Mouse (Mus musculus): Measurements from ENCODE around the gene 9430015G10Rik. TPM values are rescaled to one million over a fixed set of nuclear protein-coding genes. Genes with fewer than 3 reads are reported as not detected.
A peak's percentile ranks its signal among the peaks of the same experiment; 100 is the strongest.

9430015G10Rik gene
- 40.3 and 43.8 TPM in 2 replicates for polyA plus RNA-seq (2015; fragmentation: Nextera tagmentation; extraction: Ambion mirVana)

- under 1% methylated on average over 60 of the region's 60 CpGs for WGBS
- Histone ChIP-seq H3K4me1 (peaks cover 7% of the 10 kb centered on the region), H3K4me3 (peak within 1 kb of the TSS; percentile 83), H3K27ac (peak within 1 kb of the TSS; percentile 92), H3K4me2 (peak within 1 kb of the TSS; percentile 69), H3K36me3 (no peaks in the 10 kb centered on the region), H3K9me3 (no peaks in the 10 kb centered on the region), H3K27me3 (no peaks in the 10 kb centered on the region), H3K9ac (peak within 1 kb of the TSS; percentile 92)
- ATAC-seq (ENCODE audit: insufficient number of reproducible peaks, insufficient read depth, low FRiP score, low TSS enrichment, low read depth): peak; percentile 97
Observed at GRCm38 (mm10) chr4:156109570-156110331, at the start of gene 9430015G10Rik. Gene 9430015G10Rik, plus strand, starts transcription at chr4:156109982.

GRCm38 (mm10) chr4:156063861-156064509 is 45.8 kb upstream of the 9430015G10Rik start:
- no peak overlapping the region for H3K9ac ChIP-seq
- no peak overlapping the region for H3K4me2 ChIP-seq
- H3K36me3 ChIP-seq: no peaks in the 10 kb centered on the region
- no peaks in the 10 kb centered on the region for H3K9me3 ChIP-seq
- peak overlapping the region; percentile 36 for H3K27ac ChIP-seq
- H3K4me1 ChIP-seq: 0 out of 2 replicates have a peak, but pooled peaks cover 4% of the 10 kb centered on the region
- WGBS: 9% methylated on average over 4 of the region's 4 CpGs
- ATAC-seq (ENCODE audit: insufficient number of reproducible peaks, insufficient read depth, low FRiP score, low TSS enrichment, low read depth): no peak
- H3K4me3 ChIP-seq: no peak overlapping the region
- no peaks in the 10 kb centered on the region for H3K27me3 ChIP-seq

GRCm38 (mm10) chr4:156064510-156064897 is 45.3 kb upstream of the 9430015G10Rik start:
- Histone ChIP-seq H3K4me3 (no peak overlapping the region), H3K36me3 (no peaks in the 10 kb centered on the region), H3K4me1 (0 out of 2 replicates have a peak, but pooled peaks cover 4% of the 10 kb centered on the region), H3K9ac (no peak overlapping the region), H3K27ac (peak overlapping the region; percentile 36; the same call in 1 of the 2 replicates), H3K27me3 (no peaks in the 10 kb centered on the region), H3K4me2 (no peak overlapping the region), H3K9me3 (no peaks in the 10 kb centered on the region)
- no peak for ATAC-seq (ENCODE audit: insufficient number of reproducible peaks, insufficient read depth, low FRiP score, low TSS enrichment, low read depth)
- WGBS: 82% methylated on average over 9 of the region's 9 CpGs

- Histone ChIP-seq H3K9ac (no peak overlapping the region), H3K27me3 (no peaks in the 10 kb centered on the region), H3K36me3 (no peaks in the 10 kb centered on the region), H3K27ac (no peak overlapping the region), H3K4me2 (no peak overlapping the region), H3K4me3 (no peak overlapping the region), H3K9me3 (no peaks in the 10 kb centered on the region), H3K4me1 (peaks cover 8% of the 10 kb centered on the region)
- ATAC-seq (ENCODE audit: insufficient number of reproducible peaks, insufficient read depth, low FRiP score, low TSS enrichment, low read depth): no peak
- 81% methylated on average over 10 of the region's 10 CpGs for WGBS
Observed at GRCm38 (mm10) chr4:156065156-156065894, 44.5 kb upstream of the 9430015G10Rik start.

GRCm38 (mm10) chr4:156067256-156067949 is 42.4 kb upstream of the 9430015G10Rik start:
- H3K27me3 ChIP-seq: no peaks in the 10 kb centered on the region
- no peaks in the 10 kb centered on the region for H3K9me3 ChIP-seq
- no peak overlapping the region for H3K4me3 ChIP-seq
- no peaks in the 10 kb centered on the region for H3K36me3 ChIP-seq
- no peak overlapping the region for H3K4me2 ChIP-seq
- ATAC-seq (ENCODE audit: insufficient number of reproducible peaks, insufficient read depth, low FRiP score, low TSS enrichment, low read depth): no peak
- no peak overlapping the region for H3K9ac ChIP-seq
- H3K27ac ChIP-seq: no peak overlapping the region
- peaks cover 14% of the 10 kb centered on the region for H3K4me1 ChIP-seq
- WGBS: 70% methylated on average over 5 of the region's 5 CpGs

GRCm38 (mm10) chr4:156069701-156070100 is 40.1 kb upstream of the 9430015G10Rik start:
- peaks cover 14% of the 10 kb centered on the region for H3K4me1 ChIP-seq
- H3K36me3 ChIP-seq: no peaks in the 10 kb centered on the region
- no peak for ATAC-seq (ENCODE audit: insufficient number of reproducible peaks, insufficient read depth, low FRiP score, low TSS enrichment, low read depth)
- H3K27me3 ChIP-seq: no peaks in the 10 kb centered on the region
- H3K27ac ChIP-seq: peak overlapping the region; percentile 74; the same call in 1 of the 2 replicates
- H3K9ac ChIP-seq: no peak overlapping the region
- no peak overlapping the region for H3K4me3 ChIP-seq
- H3K4me2 ChIP-seq: no peak overlapping the region
- WGBS: 82% methylated on average over 8 of the region's 8 CpGs
- H3K9me3 ChIP-seq: no peaks in the 10 kb centered on the region

- Histone ChIP-seq H3K27ac (peak overlapping the region; percentile 74), H3K9ac (no peak overlapping the region)
- ATAC-seq (ENCODE audit: insufficient number of reproducible peaks, insufficient read depth, low FRiP score, low TSS enrichment, low read depth): no peak
Observed at GRCm38 (mm10) chr4:156070276-156070675, 39.5 kb upstream of the 9430015G10Rik start.

GRCm38 (mm10) chr4:156070716-156071115 is 39.1 kb upstream of the 9430015G10Rik start:
- H3K27ac ChIP-seq: peak overlapping the region; percentile 74
- 31% methylated on average over 2 of the region's 2 CpGs for WGBS
- H3K27me3 ChIP-seq: no peaks in the 10 kb centered on the region
- H3K4me1 ChIP-seq: peaks cover 14% of the 10 kb centered on the region
- no peaks in the 10 kb centered on the region for H3K9me3 ChIP-seq
- H3K4me3 ChIP-seq: no peak overlapping the region
- no peaks in the 10 kb centered on the region for H3K36me3 ChIP-seq
- H3K4me2 ChIP-seq: no peak overlapping the region
- no peak overlapping the region for H3K9ac ChIP-seq
- peak; percentile 39; the same call in 1 of the 2 replicates for ATAC-seq (ENCODE audit: insufficient number of reproducible peaks, insufficient read depth, low FRiP score, low TSS enrichment, low read depth)

More at GRCm38 (mm10) chr4:156070276-156070675, 39.5 kb upstream of the 9430015G10Rik start:
- Histone ChIP-seq H3K4me3 (no peak overlapping the region), H3K9me3 (no peaks in the 10 kb centered on the region), H3K27me3 (no peaks in the 10 kb centered on the region), H3K36me3 (no peaks in the 10 kb centered on the region), H3K4me1 (peaks cover 14% of the 10 kb centered on the region), H3K4me2 (no peak overlapping the region)
- WGBS: 34% methylated on average over 6 of the region's 6 CpGs

- H3K27ac ChIP-seq: peak overlapping the region; percentile 53; the same call in 1 of the 2 replicates
- no peaks in the 10 kb centered on the region for H3K36me3 ChIP-seq
- H3K4me2 ChIP-seq: peak overlapping the region; percentile 85
- H3K9ac ChIP-seq: peak overlapping the region; percentile 64; the same call in 1 of the 2 replicates
- H3K27me3 ChIP-seq: peaks cover 19% of the 10 kb centered on the region
- no peaks in the 10 kb centered on the region for H3K9me3 ChIP-seq
- H3K4me3 ChIP-seq: peak overlapping the region; percentile 46
- 9% methylated on average over 8 of the region's 8 CpGs for WGBS
- ATAC-seq (ENCODE audit: insufficient number of reproducible peaks, insufficient read depth, low FRiP score, low TSS enrichment, low read depth): no peak
- H3K4me1 ChIP-seq: peaks cover 20% of the 10 kb centered on the region
Observed at GRCm38 (mm10) chr4:156076911-156077382, 32.8 kb upstream of the 9430015G10Rik start.

GRCm38 (mm10) chr4:156077499-156078301 is 32.1 kb upstream of the 9430015G10Rik start:
- under 1% methylated on average over 57 of the region's 58 CpGs for WGBS
- peak; percentile 68 for ATAC-seq (ENCODE audit: insufficient number of reproducible peaks, insufficient read depth, low FRiP score, low TSS enrichment, low read depth)
- Histone ChIP-seq H3K4me3 (peak overlapping the region; percentile 46), H3K27ac (peak overlapping the region; percentile 53), H3K9me3 (no peaks in the 10 kb centered on the region), H3K36me3 (no peaks in the 10 kb centered on the region), H3K9ac (peak overlapping the region; percentile 64), H3K4me2 (peak overlapping the region; percentile 85), H3K27me3 (peaks cover 19% of the 10 kb centered on the region), H3K4me1 (peaks cover 23% of the 10 kb centered on the region)

Data from embryonic facial prominence, embryonic 13.5 days (tissue).